Mouse (Mus musculus) adrenal gland (tissue): Measurements from ENCODE around the gene Prkab1.

Experiments
- intact Hi-C: fragments of 180-260 bp; cut with DNase I; formaldehyde crosslinking; loops from one replicate; pipeline ENCODE4 v1.15.1; 2025

Prkab1 gene

DNA sequence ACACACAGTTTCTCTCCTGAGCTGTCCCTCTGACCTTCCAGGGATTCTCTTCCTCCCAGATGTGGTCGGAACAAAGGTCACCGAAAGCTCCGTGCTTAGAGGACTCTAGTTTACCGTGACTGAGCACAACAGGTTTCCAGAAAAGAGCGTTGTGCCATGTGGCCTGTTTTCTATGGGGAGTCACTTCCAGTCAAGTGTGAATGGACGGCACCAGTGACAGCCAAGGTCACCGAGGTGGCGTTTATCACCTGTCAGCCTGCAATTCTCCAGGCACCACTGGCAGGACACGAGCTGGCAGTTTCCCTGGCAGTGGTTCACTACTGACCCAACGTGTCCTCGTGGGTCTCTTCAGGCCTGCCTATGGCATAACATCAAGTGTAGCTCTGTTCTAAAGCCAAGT is 4.9 kb downstream of the Prkab1 start:
- intact Hi-C loops, result loop anchor here (5.0 kb wide), 1 partner anchor 42 kb away; no protein-coding TSS in a partner anchor

DNA sequence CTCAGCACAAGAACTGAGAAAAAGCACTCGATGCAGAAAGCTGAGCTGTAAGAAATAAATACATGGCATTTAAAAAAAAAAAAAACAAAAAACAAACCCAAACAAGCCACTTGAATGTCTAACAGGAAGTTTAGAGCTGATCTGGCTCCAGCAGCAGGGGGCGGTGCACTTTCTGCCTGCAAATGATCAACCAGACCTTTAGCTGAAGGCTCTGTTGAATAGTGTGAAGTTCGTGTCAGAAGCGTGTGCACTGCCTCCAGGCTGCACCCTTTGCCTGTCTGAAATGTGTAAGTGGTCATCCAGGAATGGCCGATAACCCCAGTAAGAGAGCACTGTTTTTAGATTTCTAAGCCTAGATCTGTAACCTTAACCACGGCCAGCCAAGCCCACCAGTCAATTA is 5.5 kb downstream of the Prkab1 start:
- intact Hi-C loops, result loop anchor here (5.0 kb wide), 1 partner anchor 41 kb away; no protein-coding TSS in a partner anchor

DNA sequence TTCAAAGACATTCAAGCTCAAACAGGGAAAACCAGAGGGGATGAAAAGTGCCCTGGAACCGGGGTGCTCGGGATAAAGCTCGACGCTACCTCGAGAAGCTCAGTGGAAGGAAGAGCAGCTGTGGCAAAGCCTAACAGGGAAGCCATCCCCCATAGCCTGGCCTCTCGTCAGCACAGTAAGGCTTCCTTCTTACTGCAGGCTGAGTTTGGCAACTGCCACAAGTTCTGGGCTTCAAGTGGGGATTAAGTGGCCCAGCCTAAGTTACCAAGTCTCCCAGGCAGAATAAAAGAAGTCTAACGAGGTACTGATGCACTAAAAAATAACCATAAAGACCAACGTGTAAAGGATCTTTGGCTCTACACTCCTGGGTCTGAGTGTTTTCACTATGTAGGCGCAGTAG is 6.1 kb downstream of the Prkab1 start:
- intact Hi-C loops, result loop anchor here (5.0 kb wide), 1 partner anchor 41 kb away; no protein-coding TSS in a partner anchor

DNA sequence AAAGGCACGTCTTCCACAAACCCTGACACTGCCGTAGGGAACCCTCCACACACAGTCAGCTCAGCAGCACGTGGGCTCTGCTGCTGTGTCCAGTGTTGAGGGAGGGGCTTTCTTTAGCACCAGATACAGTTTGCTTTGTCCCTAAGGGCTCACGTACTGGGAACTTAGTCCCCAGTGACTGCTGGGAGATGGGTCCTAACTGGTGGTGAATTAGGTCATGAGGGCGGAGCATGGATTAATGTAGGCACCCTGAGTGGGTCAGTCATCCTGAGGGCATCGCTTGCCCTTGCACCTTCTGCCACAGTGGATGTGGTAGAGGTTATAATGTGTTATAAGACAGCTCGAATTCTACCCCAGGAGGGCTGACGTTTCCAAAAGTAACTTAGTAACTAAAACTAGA is 6.9 kb downstream of the Prkab1 start:
- intact Hi-C loops, result loop anchor here (5.0 kb wide), 1 partner anchor 40 kb away; no protein-coding TSS in a partner anchor

DNA sequence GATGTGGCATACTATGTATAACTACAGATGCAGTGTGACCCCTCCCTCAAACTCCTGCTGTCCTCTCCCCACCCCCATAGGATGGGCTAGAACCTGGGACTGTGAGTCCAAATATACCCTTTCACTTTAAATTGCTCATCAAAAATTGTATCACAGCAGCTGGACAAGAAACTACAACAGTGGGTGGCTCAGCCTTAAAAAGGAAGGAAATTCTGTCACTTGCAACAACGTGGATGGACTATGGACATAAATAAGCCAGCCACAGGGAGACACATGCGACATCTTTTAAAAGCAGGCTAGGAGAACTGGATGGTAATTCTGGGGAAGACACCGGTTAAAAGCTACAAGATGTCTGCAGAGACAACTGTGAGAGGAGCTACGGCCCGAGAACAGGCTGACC is 7.8 kb downstream of the Prkab1 start:
- intact Hi-C loops, result loop anchor here (5.0 kb wide), 1 partner anchor 39 kb away; no protein-coding TSS in a partner anchor

DNA sequence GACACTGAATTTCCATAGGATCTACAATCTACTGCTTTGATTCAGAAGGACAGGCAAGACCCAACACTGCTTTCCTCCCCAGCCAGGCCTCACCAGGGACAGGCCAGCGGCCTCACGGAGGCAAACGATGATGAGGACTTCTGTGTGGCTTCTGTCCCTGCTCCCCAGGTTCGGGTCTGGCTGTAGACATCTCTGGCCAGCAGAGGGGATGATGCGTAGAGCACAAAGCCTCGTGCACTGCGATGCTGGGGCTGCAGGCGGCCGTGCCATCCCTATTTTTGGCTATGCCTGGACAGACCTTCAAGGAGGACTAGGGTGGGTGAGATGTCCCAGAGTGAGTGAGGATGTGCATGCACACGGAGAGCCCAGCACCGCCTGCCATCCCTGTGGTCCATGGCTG is 10.1 kb downstream of the Prkab1 start:
- intact Hi-C loops, result no loop called here

DNA sequence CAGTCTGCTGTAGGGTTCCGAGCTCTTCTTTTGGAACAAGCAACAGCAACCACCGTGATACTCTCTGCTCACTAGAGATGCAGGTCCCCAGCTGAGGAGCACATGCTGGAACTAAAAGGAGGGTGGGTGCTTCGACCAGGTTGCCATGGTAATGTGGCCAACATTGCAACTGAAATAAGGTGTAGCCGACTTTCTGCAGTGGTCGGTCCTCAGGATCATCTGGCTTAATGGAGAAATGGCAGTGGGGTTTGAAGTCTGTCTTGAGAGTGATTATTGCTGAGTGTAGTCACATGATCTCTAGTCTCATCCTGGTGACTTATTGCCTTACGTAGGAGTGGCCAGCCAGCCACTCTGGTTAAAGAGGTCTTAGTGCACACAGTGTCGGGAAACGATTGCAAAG is 10.5 kb downstream of the Prkab1 start:
- intact Hi-C loops, result no loop called here

DNA sequence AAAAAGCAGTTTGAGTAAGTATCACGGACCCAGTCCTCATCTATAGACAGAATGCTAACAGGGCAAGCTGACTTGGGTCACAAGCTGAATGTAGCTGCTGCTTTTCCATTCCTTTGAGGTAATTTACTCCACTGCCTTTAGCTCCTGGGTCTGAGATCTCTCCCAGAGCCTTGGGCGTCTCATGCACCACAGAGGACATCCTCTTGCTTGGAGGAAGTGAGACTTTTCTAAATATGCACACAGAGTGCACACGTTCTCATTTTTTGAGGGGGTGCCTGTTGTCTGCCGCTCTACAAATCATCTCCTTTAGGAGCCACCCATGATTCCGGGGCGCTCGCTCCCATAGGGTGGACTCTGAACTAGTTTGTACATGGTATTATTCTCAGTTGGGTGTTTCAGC is 11.8 kb downstream of the Prkab1 start:
- intact Hi-C loops, result no loop called here

DNA sequence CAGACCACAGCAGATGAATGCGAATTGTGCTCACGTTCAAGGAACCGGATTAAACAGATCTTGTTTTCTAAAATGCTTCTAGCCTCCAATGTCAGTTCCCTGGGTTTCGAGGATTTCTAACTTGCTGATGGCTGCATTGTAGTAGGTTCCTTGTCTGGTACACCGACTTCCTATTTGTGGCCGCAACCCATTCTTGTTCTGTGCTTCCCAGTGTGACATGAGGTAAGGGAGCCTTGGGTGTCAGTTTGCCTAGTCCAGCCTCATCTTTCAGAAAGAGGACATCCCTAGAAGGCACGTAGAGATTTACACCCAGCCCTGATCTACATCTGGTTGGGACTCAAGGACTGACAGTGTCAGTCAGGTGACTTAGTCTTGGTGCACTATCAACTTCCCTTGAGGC is 12.6 kb downstream of the Prkab1 start:
- intact Hi-C loops, result no loop called here

DNA sequence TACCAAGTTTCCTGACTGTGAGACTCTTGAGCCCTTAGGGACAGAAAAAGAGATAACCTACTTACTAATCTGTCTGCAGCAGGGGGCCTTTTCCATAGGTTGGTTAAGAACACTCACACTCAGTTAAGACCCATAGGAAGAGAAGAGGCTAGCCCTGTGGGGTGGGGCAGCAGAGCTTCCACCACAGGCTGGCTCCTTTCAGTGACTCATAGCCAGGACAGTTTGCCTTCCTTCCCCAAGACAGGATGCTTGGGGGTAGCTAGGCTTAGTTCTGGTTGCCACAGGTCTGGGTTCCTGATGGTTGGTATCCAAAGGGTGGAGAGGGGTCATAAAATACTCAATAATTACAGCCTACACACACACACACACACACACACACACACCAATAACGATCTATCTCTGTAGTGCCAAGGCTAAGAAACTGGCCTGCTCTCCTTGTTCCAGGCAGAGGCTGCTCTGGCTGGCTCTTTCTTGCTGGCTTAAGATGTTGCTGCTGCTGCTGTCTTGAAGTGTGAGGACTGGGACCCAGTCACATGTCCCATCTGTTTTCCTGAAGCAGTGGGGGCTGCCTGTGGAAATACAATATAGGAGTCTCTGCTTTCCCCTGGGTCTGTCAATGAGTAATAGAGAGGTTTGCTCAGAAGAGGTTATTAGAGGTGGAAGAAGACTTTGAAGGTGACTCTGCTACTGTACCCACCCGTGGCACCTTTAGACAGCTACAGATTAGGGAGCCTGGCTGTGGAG is 14.3 kb downstream of the Prkab1 start:
- intact Hi-C loops, result no loop called here

DNA sequence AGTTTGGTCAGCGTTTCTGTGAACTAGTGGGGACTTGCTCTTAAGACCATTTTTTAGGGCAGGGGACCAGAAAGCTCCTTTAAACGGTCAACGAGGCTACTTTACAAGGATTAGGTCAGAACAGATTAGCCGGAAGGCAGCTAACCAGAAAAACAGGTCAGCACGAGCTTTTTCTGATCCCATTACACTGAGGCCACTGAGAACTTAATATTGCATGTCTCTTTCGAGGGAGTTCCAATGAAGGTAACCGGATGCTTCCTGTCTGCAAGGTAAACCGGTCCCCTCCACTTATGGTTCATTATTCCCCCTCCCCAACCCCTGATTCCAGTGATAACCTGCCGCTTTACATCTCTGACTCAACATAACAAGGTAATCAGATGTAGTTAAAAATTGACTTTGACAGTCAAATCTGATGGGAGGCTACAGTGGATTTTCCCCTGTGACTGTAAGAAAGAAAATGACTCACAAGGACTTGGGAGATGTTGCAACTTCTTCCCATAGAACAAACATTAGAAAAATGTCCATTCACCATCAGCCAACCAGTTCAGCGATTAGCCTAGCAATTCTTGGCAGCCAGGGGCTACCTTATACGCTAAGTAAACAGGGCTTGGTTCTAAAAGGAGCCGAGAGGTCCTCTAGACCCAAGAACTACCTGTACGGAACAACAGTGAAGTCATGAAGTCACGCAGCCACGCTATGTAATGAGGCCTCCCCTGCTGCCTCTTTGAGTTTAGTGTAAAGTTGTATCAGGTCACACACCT is 15.0 kb downstream of the Prkab1 start:
- intact Hi-C loops, result no loop called here

DNA sequence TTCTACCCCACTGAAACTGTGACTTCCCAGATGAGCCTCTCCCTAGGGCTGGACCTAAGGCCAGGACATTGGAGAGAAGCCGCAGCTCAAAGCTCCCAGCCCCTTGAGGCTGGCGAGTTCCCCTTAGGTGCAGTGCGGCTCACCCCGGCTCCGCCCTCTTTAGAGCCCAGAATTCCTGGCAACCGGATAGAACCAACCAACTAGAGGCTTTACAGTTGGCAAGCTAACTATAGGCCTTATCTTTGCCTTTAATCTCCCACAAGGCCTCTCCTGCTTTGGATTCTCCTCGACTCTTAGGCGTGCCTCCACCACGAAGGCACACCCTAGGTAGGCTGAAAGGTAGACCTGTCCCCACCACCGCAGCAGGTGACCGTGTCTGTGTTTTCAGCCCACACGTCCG is 16.6 kb downstream of the Prkab1 start:
- intact Hi-C loops, result no loop called here

DNA sequence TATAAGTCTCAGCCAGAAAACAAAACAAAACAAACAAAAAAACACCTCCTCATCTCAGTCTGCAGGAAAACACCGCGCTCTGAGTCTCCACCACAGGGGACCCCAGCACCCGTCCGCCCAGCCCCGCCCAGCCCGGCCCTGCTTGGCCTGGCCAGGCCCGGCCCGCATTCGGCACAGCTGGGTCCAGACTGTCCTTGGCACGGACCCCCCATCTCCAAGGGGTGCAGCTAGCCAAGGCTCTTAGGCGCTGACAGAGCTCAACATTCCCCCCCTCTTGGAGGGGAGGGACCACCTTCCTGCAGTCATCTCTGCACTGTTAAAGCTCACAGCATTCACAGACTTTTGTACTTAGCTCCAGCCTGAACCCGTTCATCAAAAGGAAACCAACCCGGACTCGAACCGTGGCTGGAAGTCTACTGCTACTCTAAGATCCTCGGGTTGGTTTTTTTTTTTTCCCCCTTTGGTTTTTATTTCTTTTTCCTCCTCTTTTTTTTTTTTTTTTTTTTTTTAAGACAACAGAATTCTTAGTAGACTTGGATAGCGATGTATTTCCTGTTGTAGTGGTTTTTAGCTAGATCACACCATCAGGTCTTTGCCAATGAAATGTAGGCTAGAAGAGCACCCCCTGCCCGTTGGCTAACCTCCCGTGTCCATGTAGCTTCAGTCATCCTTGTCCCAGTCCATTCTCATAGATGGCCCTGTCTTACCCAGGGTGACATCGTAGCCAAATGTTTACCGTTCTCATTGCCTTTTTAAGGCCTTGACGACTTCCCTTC is 17.8 kb downstream of the Prkab1 start:
- intact Hi-C loops, result no loop called here

DNA sequence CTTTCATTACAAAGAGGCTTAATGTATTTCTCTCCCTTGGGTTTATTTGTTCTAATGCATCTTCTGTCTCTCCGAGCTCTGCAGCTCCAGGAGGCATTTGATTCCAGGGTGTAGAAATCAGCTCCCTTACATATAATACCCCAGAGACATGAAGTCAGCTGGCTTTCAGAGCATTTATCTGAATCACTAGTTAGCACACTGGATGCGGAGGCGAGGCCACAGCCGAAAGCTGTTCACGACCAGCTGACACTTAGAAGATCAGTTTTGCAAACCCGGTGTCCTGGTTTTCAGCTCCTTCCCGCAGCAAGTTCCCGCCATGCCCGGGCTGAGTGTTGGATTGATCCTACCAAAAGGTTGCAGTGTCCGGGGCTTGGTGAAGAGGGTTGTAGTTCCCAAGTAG is 20.0 kb downstream of the Prkab1 start:
- intact Hi-C loops, result no loop called here

DNA sequence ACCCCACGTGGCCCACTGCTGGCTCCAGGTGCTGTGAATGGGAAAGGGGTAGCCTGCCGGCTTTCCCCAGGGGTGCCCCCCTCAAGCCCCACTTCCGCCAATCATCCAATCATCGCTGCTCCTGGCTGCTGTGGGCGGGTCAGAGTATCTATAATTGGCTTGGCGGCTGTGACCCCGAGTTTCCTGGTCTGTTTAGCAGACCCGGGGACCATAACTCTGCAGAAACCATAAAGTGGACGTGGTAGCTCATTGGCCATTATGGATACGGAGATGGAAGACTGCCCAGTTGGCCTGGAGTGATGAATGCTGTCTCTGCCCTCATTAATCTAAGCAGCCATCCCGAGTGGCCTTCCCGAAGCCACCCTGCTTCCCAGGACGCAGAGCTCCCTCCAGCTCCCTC is 20.5 kb downstream of the Prkab1 start:
- intact Hi-C loops, result no loop called here

DNA sequence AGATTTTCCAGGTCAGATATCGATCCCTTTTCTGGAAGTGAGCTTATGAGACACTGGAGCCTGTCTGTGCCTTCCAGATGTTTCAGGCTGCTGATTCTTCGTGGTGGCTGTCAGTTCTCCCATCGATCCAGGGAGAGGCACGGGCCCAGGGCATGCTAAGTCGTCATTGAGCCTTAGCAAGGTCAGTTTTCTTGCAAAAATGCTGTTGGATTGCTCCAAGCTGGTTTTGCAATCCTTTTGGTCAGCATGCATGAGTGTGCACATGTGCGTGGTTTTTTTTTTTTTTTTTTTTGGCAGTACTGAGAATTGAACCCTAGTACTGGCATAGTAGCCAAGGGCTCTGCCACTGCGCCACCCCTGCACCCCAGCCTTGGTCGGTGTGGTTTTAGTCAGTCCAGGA is 21.2 kb downstream of the Prkab1 start:
- intact Hi-C loops, result no loop called here

DNA sequence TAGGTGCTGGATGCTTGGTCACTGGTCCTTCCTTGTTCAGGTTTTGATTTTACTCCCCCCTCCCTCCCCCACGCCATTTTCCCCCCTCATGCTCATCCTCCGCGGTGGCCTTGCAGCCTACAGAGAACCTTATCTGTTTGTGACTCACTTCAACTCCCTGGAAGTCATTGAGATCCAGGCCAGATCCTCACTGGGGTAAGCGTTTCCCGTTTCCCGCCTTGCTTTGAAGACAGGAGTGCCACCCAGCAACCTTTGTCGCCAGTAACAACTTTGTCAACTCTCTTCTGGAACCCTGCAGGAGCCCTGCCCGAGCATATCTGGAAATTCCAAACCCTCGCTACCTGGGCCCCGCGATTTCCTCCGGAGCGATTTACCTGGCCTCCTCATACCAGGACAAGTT is 26.9 kb downstream of the Prkab1 start:
- intact Hi-C loops, result no loop called here

DNA sequence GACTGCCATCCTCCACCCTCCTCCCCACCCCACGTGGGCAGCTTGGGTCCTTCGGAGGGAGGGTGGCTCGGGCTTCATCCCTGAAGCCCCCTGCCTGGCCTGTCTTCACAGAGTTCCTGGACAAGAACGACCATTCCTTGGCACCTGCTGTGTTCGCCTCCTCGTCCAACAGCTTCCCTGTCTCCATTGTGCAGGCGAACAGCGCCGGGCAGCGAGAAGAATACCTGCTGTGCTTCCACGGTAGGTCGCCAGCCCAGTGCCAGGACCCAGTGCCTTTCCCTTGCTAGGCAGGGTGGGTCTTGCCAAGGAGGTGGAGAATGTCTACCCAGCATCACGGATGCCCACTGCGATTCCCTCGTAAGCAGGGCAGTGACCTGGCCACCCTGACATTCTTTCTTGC is 30.2 kb downstream of the Prkab1 start:
- intact Hi-C loops, result no loop called here

DNA sequence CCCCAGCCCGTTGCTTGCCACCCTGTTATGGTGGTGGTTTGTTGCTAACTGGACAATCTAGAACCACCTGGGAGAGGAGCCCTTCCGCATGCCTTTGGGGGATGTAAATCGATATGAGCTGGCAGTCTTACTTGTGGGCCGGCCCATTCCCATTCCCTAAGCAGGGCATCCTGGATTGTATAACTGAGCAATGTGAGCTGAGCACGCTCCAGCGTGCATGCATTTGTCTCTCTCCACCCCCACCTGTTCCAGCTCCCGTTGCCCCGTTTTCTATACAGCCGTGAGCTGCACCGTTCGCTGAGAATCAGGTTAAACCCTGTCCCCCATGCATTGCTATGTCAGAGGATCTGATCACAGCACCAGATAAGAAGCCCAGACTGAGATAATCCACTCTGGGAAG is 32.6 kb downstream of the Prkab1 start:
- intact Hi-C loops, result no loop called here

DNA sequence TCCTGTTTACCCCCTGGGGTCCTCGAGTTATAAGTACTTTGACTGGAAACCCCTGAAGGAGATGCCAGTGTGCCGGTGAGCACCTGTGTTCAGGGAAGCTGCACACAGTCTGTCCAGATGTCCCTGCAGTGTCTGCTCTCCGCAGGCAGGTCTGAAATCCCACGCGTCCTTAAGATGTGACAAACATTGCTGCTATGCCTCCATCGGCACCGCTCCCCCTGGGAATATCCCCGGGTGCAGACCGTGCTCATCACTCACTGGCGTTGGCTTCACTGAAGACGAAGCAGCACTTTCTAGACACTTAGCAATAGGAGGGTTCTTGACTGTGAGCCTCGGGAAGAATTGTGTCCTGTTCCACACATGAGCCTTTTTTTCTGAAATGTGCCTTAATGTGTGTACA is 37.0 kb downstream of the Prkab1 start:
- intact Hi-C loops, result no loop called here

DNA sequence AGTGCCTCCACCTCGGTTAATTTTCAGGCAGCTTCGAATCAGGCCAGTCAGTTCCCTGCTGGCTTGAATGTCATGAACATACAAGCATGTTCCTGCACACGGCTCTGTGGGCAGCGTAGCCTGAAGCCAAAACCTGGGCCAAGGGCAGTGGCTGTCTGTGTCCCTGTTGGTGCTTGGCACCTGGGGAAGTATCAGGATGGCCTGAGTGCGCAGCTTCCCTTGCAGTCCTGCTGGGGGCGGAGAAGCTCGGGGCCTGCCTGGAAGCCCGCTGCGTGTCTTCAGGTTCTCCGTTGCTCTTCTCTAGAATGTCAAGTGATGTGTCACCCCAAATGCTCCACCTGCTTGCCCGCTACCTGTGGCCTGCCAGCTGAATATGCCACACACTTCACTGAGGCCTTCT is 39.2 kb downstream of the Prkab1 start:
- intact Hi-C loops, result no loop called here

DNA sequence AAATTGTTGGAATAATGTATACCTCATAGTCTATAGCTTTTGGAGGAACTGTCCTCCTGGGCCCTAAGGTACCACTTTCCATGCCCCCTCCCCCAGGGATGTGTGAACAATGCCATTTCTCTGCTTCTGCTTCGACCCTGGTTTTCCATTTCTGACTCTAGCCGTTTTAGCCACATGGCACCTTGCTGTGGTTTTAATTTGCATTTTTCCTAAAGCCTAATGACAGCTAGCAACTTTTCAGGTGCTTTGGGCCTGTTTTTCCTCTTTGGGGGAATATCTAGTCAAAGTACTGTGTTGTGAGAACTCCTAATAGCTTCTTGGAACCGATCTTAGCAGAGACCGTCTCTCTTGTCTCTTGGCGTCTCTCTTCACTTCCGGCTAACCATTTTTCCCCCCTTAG is 39.9 kb downstream of the Prkab1 start:
- intact Hi-C loops, result no loop called here
